Mouse (Mus musculus): Measurements from ENCODE around the gene Bcl6b.
A peak's percentile ranks its signal among the peaks of the same experiment; 100 is the strongest.

The Bcl6b gene

GRCm38 (mm10) chr11:70232546-70232945 is 2.9 kb upstream of the Bcl6b start:
- DNase-seq: no peak

GRCm38 (mm10) chr11:70230239-70230727 is 685 bp upstream of the Bcl6b start:
- DNase-seq: peak; percentile 74

GRCm38 (mm10) chr11:70228828-70229227 is 770 bp downstream of the Bcl6b start:
- peak; percentile 80 for DNase-seq

GRCm38 (mm10) chr11:70227661-70228245 is 1.8 kb downstream of the Bcl6b start:
- DNase-seq: no peak

- DNase-seq: no peak
Observed at GRCm38 (mm10) chr11:70227126-70227525, 2.5 kb downstream of the Bcl6b start.

GRCm38 (mm10) chr11:70226602-70226890 is 3.1 kb downstream of the Bcl6b start:
- no peak for DNase-seq

GRCm38 (mm10) chr11:70225798-70226601 is 3.6 kb downstream of the Bcl6b start:
- DNase-seq: no peak

- no peak for DNase-seq
Observed at GRCm38 (mm10) chr11:70223724-70224123, 5.9 kb downstream of the Bcl6b start.

GRCm38 (mm10) chr11:70221603-70222500 is 7.7 kb downstream of the Bcl6b start:
- no peak for DNase-seq

GRCm38 (mm10) chr11:70220731-70221602 is 8.6 kb downstream of the Bcl6b start, which contains the start of gene Slc16a13:
Slc16a13 (minus strand) TSS chr11:70221064.
- DNase-seq: peak; percentile 96

- no peak for DNase-seq
Observed at GRCm38 (mm10) chr11:70220323-70220722, 9.3 kb downstream of the Bcl6b start.

GRCm38 (mm10) chr11:70219873-70220272 is 9.7 kb downstream of the Bcl6b start:
- no peak for DNase-seq

GRCm38 (mm10) chr11:70218741-70219470 is 10.7 kb downstream of the Bcl6b start:
- no peak for DNase-seq

GRCm38 (mm10) chr11:70218039-70218438 is 11.6 kb downstream of the Bcl6b start:
- DNase-seq: no peak

- no peak for DNase-seq
Observed at GRCm38 (mm10) chr11:70216103-70216502, 13.5 kb downstream of the Bcl6b start.

- no peak for DNase-seq
Observed at GRCm38 (mm10) chr11:70215301-70215700, 14.3 kb downstream of the Bcl6b start.

- no peak for DNase-seq
Observed at GRCm38 (mm10) chr11:70214856-70215209, 14.8 kb downstream of the Bcl6b start.

GRCm38 (mm10) chr11:70214191-70214855 is 15.3 kb downstream of the Bcl6b start:
- no peak for DNase-seq

- no peak for DNase-seq
Observed at GRCm38 (mm10) chr11:70213736-70214135, 15.9 kb downstream of the Bcl6b start.

- peak; percentile 68 for DNase-seq
Observed at GRCm38 (mm10) chr11:70212896-70213295, 16.7 kb downstream of the Bcl6b start.

- no peak for DNase-seq
Observed at GRCm38 (mm10) chr11:70212423-70212822, 17.2 kb downstream of the Bcl6b start, which contains the start of gene Slc16a11. Slc16a11 (plus strand) TSS chr11:70212752.
